Mouse (Mus musculus) E14TG2a.4 (cell line): ENCODE data around the gene 4930564D02Rik.

Experiments
- CTCF ChIP-seq: conservative IDR thresholded peaks from 2 replicates; pipeline ENCODE4 v1.5.1; 2014; ENCODE audit warnings: low read length
- NANOG ChIP-seq: IDR thresholded peaks from 2 replicates; pipeline ENCODE4 v1.6.1; 2014; ENCODE audit warnings: borderline replicate concordance, low read length, mixed read lengths
- POU5F1 ChIP-seq: IDR thresholded peaks from 2 replicates; pipeline ENCODE4 v1.6.1; 2014; ENCODE audit warnings: low read length, borderline replicate concordance

GRCm38 (mm10) chr3:105066544-105066943 is at the start of gene 4930564D02Rik:
- TF ChIP-seq CTCF (no peak), NANOG (no peak), POU5F1 (no peak)
